Mouse (Mus musculus) intestine, embryonic 16.5 days (tissue): ENCODE data around the gene Tmem108. TPM values are rescaled to one million over a fixed set of nuclear protein-coding genes. Genes with fewer than 3 reads are reported as not detected.
A peak's percentile ranks its signal among the peaks of the same experiment; 100 is the strongest.

Experiments used
- ATAC-seq: fragments of 200-750 bp; cut with Nextera tagmentation; 2 replicates; pipeline ENCODE4 v1.8.0; 2017; ENCODE audit warnings: moderate TSS enrichment, moderate library complexity
- H3K27ac ChIP-seq: fragments of 300-500 bp; sonication (generic); 2 replicates; pipeline ENCODE4 v1.5.1; 2014; ENCODE audit warnings: mild to moderate bottlenecking, low read length
- H3K27me3 ChIP-seq: fragments of 300-500 bp; sonication (generic); replicated peaks from 2 replicates; pipeline ENCODE4 v1.6.1; 2014; ENCODE audit warnings: low read length, control low read depth, mixed read lengths; ENCODE audit not compliant: control insufficient read depth, insufficient read depth
- H3K36me3 ChIP-seq: fragments of 300-500 bp; sonication (generic); 2 replicates; pipeline ENCODE4 v1.6.1; 2014; ENCODE audit warnings: low read length, control low read depth; ENCODE audit not compliant: control insufficient read depth, insufficient read depth
- H3K4me1 ChIP-seq: fragments of 300-500 bp; sonication (generic); 2 replicates; pipeline ENCODE4 v1.6.1; 2014; ENCODE audit warnings: low read length, control low read depth, mixed read lengths; ENCODE audit not compliant: control insufficient read depth, insufficient read depth
- H3K4me2 ChIP-seq: fragments of 300-500 bp; sonication (generic); 2 replicates; pipeline ENCODE4 v1.6.1; 2014; ENCODE audit warnings: low read depth, low read length, control low read depth
- H3K4me3 ChIP-seq: fragments of 300-500 bp; sonication (generic); 2 replicates; pipeline ENCODE4 v1.5.1; 2014; ENCODE audit warnings: mild to moderate bottlenecking, low read length
- H3K9ac ChIP-seq: fragments of 300-500 bp; sonication (generic); 2 replicates; pipeline ENCODE4 v1.6.1; 2014; ENCODE audit warnings: low read depth, low read length
- H3K9me3 ChIP-seq: fragments of 300-500 bp; sonication (generic); 2 replicates; pipeline ENCODE4 v1.6.1; 2016; ENCODE audit warnings: low read length, control low read depth; ENCODE audit not compliant: control insufficient read depth
- WGBS: fragments of 180-500 bp; shearing (Covaris S2); extraction: QIAGEN DNeasy Blood & Tissue Kit; methylation state at CpG from one replicate; pipeline ENCODE4 v1.1.7; 2014; 5-methylcytosine and 5-hydroxymethylcytosine counted together
- polyA plus RNA-seq: library from polyadenylated mRNA; unstranded; fragments of >200 nt; fragmentation: Nextera tagmentation; extraction: Ambion mirVana; gene quantifications from 2 replicates; pipeline ENCODE4 v1.2.1, GENCODE M21; 2015

Tmem108 gene
- polyA plus RNA-seq, 1 experiment from 2014 or later: 7.2 TPM

DNA sequence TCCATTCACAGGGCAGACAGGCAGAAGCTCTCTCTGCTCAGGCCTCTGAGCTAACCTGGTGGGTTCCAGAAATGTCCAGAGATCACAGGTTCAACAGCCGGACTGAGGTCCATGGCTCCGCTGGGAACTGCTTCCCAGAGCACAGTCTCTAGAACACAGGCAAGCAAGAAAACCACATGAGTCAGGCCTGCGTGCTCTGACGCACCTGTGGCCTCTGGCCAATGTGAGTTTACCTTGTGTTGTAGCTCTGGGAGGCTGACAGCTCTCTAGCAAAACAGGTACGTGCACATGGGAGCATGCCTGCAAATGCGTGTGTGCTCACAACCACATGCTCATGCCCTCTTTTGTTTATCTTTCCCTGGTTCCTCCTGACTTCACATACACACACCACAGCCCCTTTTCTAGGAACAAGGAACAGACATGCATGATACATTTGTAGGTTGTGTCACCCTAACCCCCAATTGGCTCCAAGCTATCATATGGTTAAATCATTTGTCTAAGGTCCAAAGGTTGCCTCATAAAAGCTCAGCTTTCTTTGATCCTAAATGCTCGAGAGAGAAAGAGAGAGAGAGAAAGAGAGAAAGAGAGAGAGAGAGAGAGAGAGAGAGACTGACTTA is 254.6 kb downstream of the Tmem108 start:
- Histone ChIP-seq H3K9ac (no peak overlapping the region), H3K4me3 (no peak overlapping the region), H3K27ac (peak overlapping the region; percentile 59; the same call in 1 of the 2 replicates), H3K9me3 (no peaks in the 10 kb centered on the region), H3K36me3 (no peaks in the 10 kb centered on the region), H3K4me2 (0 out of 2 replicates have a peak overlapping the region, but pooled peaks have one; percentile 5), H3K4me1 (peaks cover 8% of the 10 kb centered on the region), H3K27me3 (no peaks in the 10 kb centered on the region)
- ATAC-seq: peak; percentile 91
- WGBS: 43% methylated on average over 7 of the region's 7 CpGs

GRCm38 (mm10) chr9:103505067-103505466 is 256.6 kb downstream of the Tmem108 start:
- Histone ChIP-seq H3K27me3 (no peaks in the 10 kb centered on the region), H3K36me3 (no peaks in the 10 kb centered on the region), H3K27ac (no peak overlapping the region), H3K4me2 (no peak overlapping the region), H3K4me3 (no peak overlapping the region), H3K4me1 (peaks cover 13% of the 10 kb centered on the region), H3K9ac (no peak overlapping the region), H3K9me3 (no peaks in the 10 kb centered on the region)
- ATAC-seq: no peak
- 65% methylated on average over 5 of the region's 5 CpGs for WGBS

DNA sequence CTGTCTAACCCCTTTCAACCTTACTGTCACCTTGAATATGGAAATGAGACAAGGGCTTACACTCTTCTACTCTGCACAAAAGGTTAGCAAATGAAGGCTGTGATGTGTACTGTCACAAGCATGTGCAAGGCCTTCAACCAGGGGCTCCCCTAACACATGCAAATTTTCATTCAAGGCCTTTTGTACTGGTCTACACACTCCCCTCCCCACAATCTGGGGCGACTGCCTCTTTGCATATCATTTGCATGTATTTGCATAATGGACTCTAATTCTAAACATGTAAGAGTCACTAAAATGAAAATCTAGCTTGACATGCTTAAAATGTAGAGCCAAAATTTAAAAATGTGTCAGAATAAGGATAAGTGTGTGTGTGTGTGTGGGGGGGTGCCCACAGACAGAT is 257.0 kb downstream of the Tmem108 start:
- ATAC-seq: no peak
- H3K9me3 ChIP-seq: no peaks in the 10 kb centered on the region
- no peak overlapping the region for H3K27ac ChIP-seq
- no peak overlapping the region for H3K4me2 ChIP-seq
- 80% methylated on average over 1 of the region's 1 CpGs for WGBS
- H3K36me3 ChIP-seq: no peaks in the 10 kb centered on the region
- H3K4me1 ChIP-seq: peaks cover 13% of the 10 kb centered on the region
- H3K4me3 ChIP-seq: no peak overlapping the region
- no peak overlapping the region for H3K9ac ChIP-seq
- no peaks in the 10 kb centered on the region for H3K27me3 ChIP-seq

- Histone ChIP-seq H3K4me1 (peaks cover 13% of the 10 kb centered on the region), H3K27me3 (no peaks in the 10 kb centered on the region), H3K9me3 (no peaks in the 10 kb centered on the region), H3K4me3 (no peak overlapping the region), H3K36me3 (no peaks in the 10 kb centered on the region), H3K9ac (no peak overlapping the region), H3K27ac (no peak overlapping the region), H3K4me2 (no peak overlapping the region)
- ATAC-seq: no peak
- 93% methylated on average over 3 of the region's 3 CpGs for WGBS
Observed at GRCm38 (mm10) chr9:103503586-103504298, 257.9 kb downstream of the Tmem108 start.

- H3K4me1 ChIP-seq: peaks cover 10% of the 10 kb centered on the region
- H3K36me3 ChIP-seq: no peaks in the 10 kb centered on the region
- 98% methylated on average over 2 of the region's 2 CpGs for WGBS
- no peak overlapping the region for H3K9ac ChIP-seq
- ATAC-seq: no peak
- no peaks in the 10 kb centered on the region for H3K9me3 ChIP-seq
- no peak overlapping the region for H3K27ac ChIP-seq
- no peak overlapping the region for H3K4me3 ChIP-seq
- H3K4me2 ChIP-seq: no peak overlapping the region
- no peaks in the 10 kb centered on the region for H3K27me3 ChIP-seq
Observed at GRCm38 (mm10) chr9:103502655-103503054, 259.0 kb downstream of the Tmem108 start.

DNA sequence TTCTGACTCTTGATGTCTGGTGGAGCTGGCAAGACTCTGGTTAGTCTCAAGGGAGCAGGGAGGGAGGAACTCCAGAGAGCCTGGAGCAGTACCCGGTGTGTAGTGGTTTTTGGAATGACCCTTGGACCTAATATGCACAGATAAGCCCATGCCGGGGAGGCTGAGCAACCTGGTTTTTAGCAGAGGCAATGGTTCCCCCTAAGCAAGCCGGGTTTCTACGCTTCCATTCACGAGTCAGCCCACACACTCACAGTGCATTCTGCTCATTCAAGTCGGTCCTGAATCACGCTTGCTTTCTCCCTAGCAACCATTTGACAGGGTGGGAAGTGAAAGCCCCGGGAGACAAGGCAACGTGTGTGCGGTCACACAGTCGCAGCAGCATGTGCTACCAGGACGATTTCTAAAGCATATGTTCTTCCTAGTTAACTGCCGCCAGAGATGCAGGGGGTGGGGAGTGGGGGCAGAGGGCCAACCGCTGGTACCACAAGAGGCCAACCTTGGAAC is 259.7 kb downstream of the Tmem108 start:
- Histone ChIP-seq H3K27ac (no peak overlapping the region), H3K36me3 (no peaks in the 10 kb centered on the region), H3K9me3 (no peaks in the 10 kb centered on the region), H3K27me3 (no peaks in the 10 kb centered on the region), H3K4me2 (no peak overlapping the region), H3K4me3 (no peak overlapping the region), H3K9ac (no peak overlapping the region), H3K4me1 (peaks cover 9% of the 10 kb centered on the region)
- 18% methylated on average over 14 of the region's 14 CpGs for WGBS
- ATAC-seq: peak; percentile 51; the same call in 1 of the 2 replicates

DNA sequence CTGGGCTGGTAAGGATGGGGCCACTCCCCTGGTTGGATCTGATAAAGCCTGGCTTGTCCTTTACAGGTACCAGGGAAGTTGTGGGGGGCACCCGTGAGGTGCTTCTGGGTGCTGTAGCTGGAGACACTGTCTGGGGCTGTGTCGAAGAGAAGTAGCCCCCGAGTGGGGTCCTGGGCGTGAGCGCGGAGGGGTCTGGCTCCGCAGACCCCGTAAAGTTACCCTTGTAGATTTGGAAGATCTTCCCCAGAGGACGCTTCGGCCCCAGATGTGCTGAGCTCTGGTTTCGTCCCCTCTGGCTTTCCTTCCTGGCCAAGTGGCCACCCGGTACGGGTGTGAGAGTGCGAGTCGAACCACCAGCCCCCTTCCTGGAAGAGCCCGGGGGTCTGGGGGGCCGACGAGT is 262.3 kb downstream of the Tmem108 start:
- H3K27me3 ChIP-seq: no peaks in the 10 kb centered on the region
- no peak overlapping the region for H3K9ac ChIP-seq
- H3K36me3 ChIP-seq: no peaks in the 10 kb centered on the region
- no peak overlapping the region for H3K27ac ChIP-seq
- no peak overlapping the region for H3K4me3 ChIP-seq
- H3K9me3 ChIP-seq: no peaks in the 10 kb centered on the region
- no peak overlapping the region for H3K4me2 ChIP-seq
- H3K4me1 ChIP-seq: peaks cover 11% of the 10 kb centered on the region
- ATAC-seq: no peak
- WGBS: 93% methylated on average over 18 of the region's 18 CpGs

DNA sequence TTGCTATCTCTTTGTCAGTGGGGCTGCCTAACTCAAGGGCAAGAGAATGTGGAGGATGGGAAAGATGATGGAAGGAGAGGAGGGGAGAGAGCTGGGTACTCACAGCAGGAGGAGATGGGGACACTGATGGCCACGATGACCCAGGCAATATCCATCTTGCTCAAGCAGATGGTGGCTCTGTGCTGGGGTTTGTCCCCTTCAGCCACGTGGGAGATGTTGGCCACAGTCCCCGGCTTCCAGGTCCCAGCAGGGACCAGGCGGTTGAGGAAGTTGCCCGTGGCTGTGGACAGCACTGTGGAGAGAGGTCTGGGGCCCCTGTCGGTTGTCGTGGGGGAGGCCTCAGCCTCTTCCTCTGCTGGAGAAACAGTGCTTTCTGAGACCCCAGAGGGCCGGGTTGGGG is 262.9 kb downstream of the Tmem108 start:
- H3K9ac ChIP-seq: no peak overlapping the region
- no peak overlapping the region for H3K4me2 ChIP-seq
- H3K27ac ChIP-seq: no peak overlapping the region
- H3K36me3 ChIP-seq: no peaks in the 10 kb centered on the region
- peaks cover 11% of the 10 kb centered on the region for H3K4me1 ChIP-seq
- no peaks in the 10 kb centered on the region for H3K27me3 ChIP-seq
- no peak for ATAC-seq
- H3K4me3 ChIP-seq: no peak overlapping the region
- H3K9me3 ChIP-seq: no peaks in the 10 kb centered on the region
- 70% methylated on average over 8 of the region's 8 CpGs for WGBS

GRCm38 (mm10) chr9:103495391-103495790 is 266.2 kb downstream of the Tmem108 start:
- Histone ChIP-seq H3K9me3 (no peaks in the 10 kb centered on the region), H3K4me1 (0 out of 2 replicates have a peak, but pooled peaks cover 5% of the 10 kb centered on the region), H3K36me3 (no peaks in the 10 kb centered on the region), H3K9ac (no peak overlapping the region), H3K4me2 (no peak overlapping the region), H3K4me3 (no peak overlapping the region), H3K27me3 (no peaks in the 10 kb centered on the region), H3K27ac (no peak overlapping the region)
- WGBS: 85% methylated on average over 11 of the region's 11 CpGs
- ATAC-seq: no peak
